Mouse (Mus musculus) ES-E14 (cell line): Measurements from ENCODE around the gene Mrpl17. TPM values are rescaled to one million over a fixed set of nuclear protein-coding genes. Genes with fewer than 3 reads are reported as not detected.
A peak's percentile ranks its signal among the peaks of the same experiment; 100 is the strongest.

Experiments
- DNase-seq: peaks from one replicate; pipeline ENCODE4 v3.0.0-alpha.2; 2013; ENCODE audit warnings: low read depth, low spot score
- H3K27ac ChIP-seq: 2 replicates; pipeline ENCODE4 v1.5.1; 2012; ENCODE audit warnings: low read depth, mild to moderate bottlenecking, low read length, moderate library complexity, mixed read lengths; ENCODE audit not compliant: poor library complexity, insufficient read depth, severe bottlenecking
- H3K36me3 ChIP-seq: 2 replicates; pipeline ENCODE4 v1.6.1; 2012; ENCODE audit warnings: mild to moderate bottlenecking, low read length, moderate library complexity, mixed read lengths; ENCODE audit not compliant: control insufficient read depth, poor library complexity, insufficient read depth, severe bottlenecking
- H3K4me1 ChIP-seq, 2 experiments: fragments of 150-350 bp in 1 of 2; sonication (generic) in 1 of 2; 2 replicates each; pipeline ENCODE4 v1.6.1; 2012; ENCODE audit warnings: low read length in 2 of 2, mild to moderate bottlenecking in 1 of 2, mixed read lengths in 1 of 2; ENCODE audit not compliant: control insufficient read depth in 2 of 2, insufficient read depth in 2 of 2, poor library complexity in 1 of 2
- H3K4me3 ChIP-seq, 2 experiments: fragments of 150-350 bp in 1 of 2; sonication (generic) in 1 of 2; 2 replicates each; pipeline ENCODE4 v1.5.1; 2012; ENCODE audit warnings: low read length in 2 of 2, low read depth in 1 of 2, mild to moderate bottlenecking in 1 of 2, mixed read lengths in 1 of 2; ENCODE audit not compliant: insufficient read depth in 1 of 2, poor library complexity in 1 of 2, severe bottlenecking in 1 of 2
- H3K9ac ChIP-seq: 2 replicates; pipeline ENCODE4 v1.6.1; 2012; ENCODE audit warnings: low read depth, mild to moderate bottlenecking, low read length, mixed read lengths; ENCODE audit not compliant: poor library complexity, insufficient read depth, severe bottlenecking
- H3K9me3 ChIP-seq: fragments of 150-350 bp; sonication (generic); 2 replicates; pipeline ENCODE4 v1.6.1; 2012; ENCODE audit warnings: low read depth, mild to moderate bottlenecking, low read length; ENCODE audit not compliant: control insufficient read depth, insufficient read depth
- CHD2 ChIP-seq: IDR thresholded peaks from 2 replicates; pipeline ENCODE4 v1.6.1; 2014; ENCODE audit warnings: mild to moderate bottlenecking, low read depth, low read length, inconsistent platforms
- HCFC1 ChIP-seq: IDR thresholded peaks from 2 replicates; pipeline ENCODE4 v1.6.1; 2012; ENCODE audit warnings: low read length, inconsistent platforms, borderline replicate concordance; ENCODE audit not compliant: insufficient read depth
- MAFK ChIP-seq: IDR thresholded peaks from 2 replicates; pipeline ENCODE4 v1.6.1; 2014; ENCODE audit warnings: mild to moderate bottlenecking, low read depth, low read length, inconsistent platforms; ENCODE audit not compliant: insufficient read depth
- ZC3H11A ChIP-seq: IDR thresholded peaks from 2 replicates; pipeline ENCODE4 v1.6.1; 2012; ENCODE audit warnings: low read depth, mild to moderate bottlenecking, inconsistent platforms, low read length, borderline replicate concordance
- ZNF384 ChIP-seq: IDR thresholded peaks from 2 replicates; pipeline ENCODE4 v1.6.1; 2012; ENCODE audit warnings: low read depth, low read length, inconsistent platforms
- in situ Hi-C, 2 experiments: fragments of 600-800 bp; cut with MboI; formaldehyde crosslinking; loops; one replicate each; pipeline ENCODE4 v1.15.1; 2025; ENCODE audit warnings: low sequenced_read_pairs in 2 of 2, inconsistent platforms in 1 of 2; ENCODE audit not compliant: unreplicated experiment in 2 of 2
- total RNA-seq: library from RNA; depleted of rRNA; stranded (reverse); fragments of 300-350 nt; gene quantifications from 2 replicates; pipeline ENCODE4 v1.2.3, GENCODE M21; 2012

The Mrpl17 gene
- total RNA-seq, 1 experiment, result 371 TPM

GRCm38 (mm10) chr7:105786506-105787284 is 24.2 kb downstream of the Mrpl17 start:
- Histone ChIP-seq H3K9me3 (no peaks in the 10 kb centered on the region), H3K4me1 (0 out of 4 replicates have a peak, but pooled peaks cover 1 to 2% of the 10 kb centered on the region in 2 experiments), H3K36me3 (no peaks in the 10 kb centered on the region), H3K9ac (no peak overlapping the region), H3K4me3 (peak overlapping the region in 1 of 2 experiments; percentile 63; a peak in 2 of 4 replicates), H3K27ac (no peak overlapping the region)
- in situ Hi-C loops, result no loop called here
- DNase-seq, result no peak
- TF ChIP-seq CHD2 (no peak), MAFK (no peak)

- no peak for TF ChIP-seq ZNF384
- Histone ChIP-seq H3K4me3 (no peak overlapping the region), H3K27ac (no peak overlapping the region), H3K9ac (no peak overlapping the region), H3K4me1 (0 out of 4 replicates have a peak, but pooled peaks cover 1 to 2% of the 10 kb centered on the region in 2 experiments), H3K36me3 (no peaks in the 10 kb centered on the region), H3K9me3 (no peaks in the 10 kb centered on the region)
- DNase-seq, result no peak
- in situ Hi-C loops, result no loop called here
These were observed 26.3 kb downstream of the Mrpl17 start for GRCm38 (mm10) chr7:105784556-105784955.

GRCm38 (mm10) chr7:105783861-105784260 is 27.0 kb downstream of the Mrpl17 start:
- TF ChIP-seq ZNF384 (no peak), CHD2 (no peak), ZC3H11A (no peak), MAFK (no peak), HCFC1 (no peak)
- Histone ChIP-seq H3K4me1 (0 out of 4 replicates have a peak, but pooled peaks cover 1 to 2% of the 10 kb centered on the region in 2 experiments), H3K4me3 (no peak overlapping the region), H3K9me3 (no peaks in the 10 kb centered on the region), H3K27ac (no peak overlapping the region), H3K36me3 (no peaks in the 10 kb centered on the region), H3K9ac (no peak overlapping the region)
- in situ Hi-C loops, result no loop called here
- DNase-seq, result no peak

GRCm38 (mm10) chr7:105778553-105779265 is 32.2 kb downstream of the Mrpl17 start:
- in situ Hi-C loops, result no loop called here
- no peak overlapping the region for H3K27ac ChIP-seq
- no peak for DNase-seq
- no peak overlapping the region for H3K4me3 ChIP-seq
- no peaks in the 10 kb centered on the region for H3K36me3 ChIP-seq
- no peak overlapping the region for H3K9ac ChIP-seq
- TF ChIP-seq CHD2, result no peak
- no peak for TF ChIP-seq MAFK
- no peak for TF ChIP-seq ZC3H11A
- TF ChIP-seq ZNF384, result no peak
- TF ChIP-seq HCFC1, result no peak
- no peaks in the 10 kb centered on the region for H3K4me1 ChIP-seq
- no peaks in the 10 kb centered on the region for H3K9me3 ChIP-seq
